Mouse (Mus musculus): ENCODE results near the gene Efnb3.

The Efnb3 gene

GRCm38 (mm10) chr11:69510796-69511496 lies 49.1 kb downstream of the Efnb3 start:
- peak; percentile 44 for DNase-seq (ENCODE audit: low spot score)

All from ovary, adult 18-20 months (tissue).